12 mouse cellular contexts compared by ENCODE assay signal in genomic region chr5:136603176-136603964, GRCm38 (mm10). TPM values are rescaled to one million over a fixed set of nuclear protein-coding genes. Genes with fewer than 3 reads are reported as not detected.
DNase-seq lines count a peak whose midpoint lies in the region; ATAC-seq and TF ChIP-seq lines count a peak whose summit lies in the region.
"Had no signal": no experiment of that assay in that cellular context is flagged by ENCODE, and none has a peak within 500 bp of the region (broad histone marks: within the 10 kb centered on the region; RNA-seq: fewer than 3 reads in every experiment).

No protein-coding gene starts in this region.

- no peak overlapping the region for H3K27ac ChIP-seq in forebrain, embryonic 13.5 days
- no peak overlapping the region for H3K27ac ChIP-seq in forebrain, embryonic 10.5 days
- H3K27ac ChIP-seq in heart, adult 2 months = no peak overlapping the region
- H3K27ac ChIP-seq: lung, embryonic 15.5 days; midbrain, embryonic 15.5 days; stomach, embryonic 15.5 days had no signal

- TF ChIP-seq CTCF in heart, adult 2 months (IDR thresholded peaks at IDR 0.05) = no peak

- H3K27me3 ChIP-seq in forebrain, embryonic 13.5 days = no peaks in the 10 kb centered on the region
- H3K27me3 ChIP-seq in forebrain, embryonic 10.5 days (ENCODE audit: poor library complexity, severe bottlenecking) = no peaks in the 10 kb centered on the region
- no peaks in the 10 kb centered on the region for H3K27me3 ChIP-seq in heart, adult 2 months (ENCODE audit: control insufficient read depth, insufficient read depth, low read length)
- H3K27me3 ChIP-seq: lung, embryonic 15.5 days; midbrain, embryonic 15.5 days; stomach, embryonic 15.5 days had no signal

- H3K9ac ChIP-seq in forebrain, embryonic 13.5 days = no peak overlapping the region
- no peak overlapping the region for H3K9ac ChIP-seq in heart, adult 2 months (ENCODE audit: low read depth, low read length)
- H3K9ac ChIP-seq: lung, embryonic 15.5 days; midbrain, embryonic 15.5 days; stomach, embryonic 15.5 days had no signal

- H3K4me2 ChIP-seq in forebrain, embryonic 13.5 days = no peak overlapping the region
- H3K4me2 ChIP-seq: lung, embryonic 15.5 days; midbrain, embryonic 15.5 days; stomach, embryonic 15.5 days had no signal

- TF ChIP-seq EP300 in heart, adult 2 months (IDR thresholded peaks at IDR 0.05; ENCODE audit: insufficient read depth, low read depth, low read length) = no peak

- intact Hi-C loops in heart, adult 2 months (cut with DNase I) = no loop called here

- DNase-seq in forebrain, embryonic 10.5 days (ENCODE audit: extremely low spot score, low spot score) = no peak
- DNase-seq in cerebellum, postnatal 14 days = peak; percentile 30 to 35
- DNase-seq in layer of hippocampus, postnatal 10 days (ENCODE audit: low spot score in 2 of 2) = peak; percentile 29 to 38
- DNase-seq in right cerebral cortex, postnatal 36 days (ENCODE audit: low spot score in 2 of 2) = peak; percentile 24 to 43
- DNase-seq in retina, postnatal 1 day = no peak
- no peak for DNase-seq in heart, adult 2 months
- DNase-seq in adrenal gland, postnatal 4 days (ENCODE audit: low spot score in 2 of 2) = no peak

- H3K4me3 ChIP-seq in forebrain, embryonic 13.5 days = no peak overlapping the region
- no peak overlapping the region for H3K4me3 ChIP-seq in forebrain, embryonic 10.5 days
- no peak overlapping the region for H3K4me3 ChIP-seq in heart, adult 2 months
- H3K4me3 ChIP-seq: lung, embryonic 15.5 days; midbrain, embryonic 15.5 days; stomach, embryonic 15.5 days had no signal

- no peaks in the 10 kb centered on the region for H3K36me3 ChIP-seq in forebrain, embryonic 13.5 days (ENCODE audit: poor library complexity, severe bottlenecking)
- no peaks in the 10 kb centered on the region for H3K36me3 ChIP-seq in forebrain, embryonic 10.5 days (replicated peaks)
- H3K36me3 ChIP-seq in heart, adult 2 months (ENCODE audit: control insufficient read depth, insufficient read depth, low read length) = no peaks in the 10 kb centered on the region
- H3K36me3 ChIP-seq: lung, embryonic 15.5 days; midbrain, embryonic 15.5 days; stomach, embryonic 15.5 days had no signal

- no peaks in the 10 kb centered on the region for H3K9me3 ChIP-seq in forebrain, embryonic 13.5 days (replicated peaks)
- H3K9me3 ChIP-seq in forebrain, embryonic 10.5 days = no peaks in the 10 kb centered on the region
- H3K9me3 ChIP-seq: lung, embryonic 15.5 days; midbrain, embryonic 15.5 days; stomach, embryonic 15.5 days had no signal

- no peaks in the 10 kb centered on the region for H3K79me2 ChIP-seq in heart, adult 2 months (replicated peaks; ENCODE audit: control insufficient read depth, insufficient read depth, low read length)

- 60% methylated on average over 13 of the region's 13 CpGs for whole genome bisulfite sequencing in forebrain, embryonic 13.5 days
- 85% methylated on average over 13 of the region's 13 CpGs for whole genome bisulfite sequencing in forebrain, embryonic 10.5 days
- WGBS in heart, adult 2 months = 83% methylated on average over 13 of the region's 13 CpGs

- no peak for TF ChIP-seq POLR2A in heart, adult 2 months (IDR thresholded peaks at IDR 0.05; ENCODE audit: insufficient read depth, low read depth, low read length)

- peak; percentile 55; the same call in 1 of the 2 replicates for ATAC-seq in forebrain, embryonic 13.5 days
- ATAC-seq: intestine, postnatal 0 days; midbrain, embryonic 15.5 days had no signal

- H3K4me1 ChIP-seq in forebrain, embryonic 13.5 days = no peaks in the 10 kb centered on the region
- no peaks in the 10 kb centered on the region for H3K4me1 ChIP-seq in forebrain, embryonic 10.5 days
- no peaks in the 10 kb centered on the region for H3K4me1 ChIP-seq in heart, adult 2 months (ENCODE audit: control insufficient read depth, insufficient read depth, low read length)
- H3K4me1 ChIP-seq: midbrain, embryonic 15.5 days; stomach, embryonic 15.5 days had no signal

RNA-seq across cellular contexts. Expression of gene Cux1, which starts 36.1 kb away (rescaled TPM):
- 139 and 143 TPM in 2 replicates for polyA plus RNA-seq in forebrain, embryonic 13.5 days (2015; fragmentation: Nextera tagmentation; extraction: Ambion mirVana)
- 106 and 107 TPM in 2 replicates for polyA plus RNA-seq in forebrain, embryonic 10.5 days (2016; fragmentation: Nextera tagmentation; extraction: Ambion mirVana)
- total RNA-seq in layer of hippocampus, postnatal 10 days (2021) = 10 to 100 TPM; 53.3 to 56.6 TPM
- 100 to 1,000 TPM in 1 of 2 experiments, 10 to 100 TPM in 1; 85.8 to 101 TPM for total RNA-seq in heart, adult 2 months (2021)
- 46.8 and 65.3 TPM in 2 replicates for polyA plus RNA-seq in heart, adult 2 months (2012; rRNA removed)
- total RNA-seq in adrenal gland, postnatal 4 days (2021) = 100 to 1,000 TPM; 109 to 111 TPM

Comparison
In these comparisons a context has a peak if more than half of its experiments do, and no peak if none do; other contexts are left out.
1. DNase-seq: peak in cerebellum, postnatal 14 days (2 of 2), layer of hippocampus, postnatal 10 days (2 of 2) and right cerebral cortex, postnatal 36 days (2 of 2); none in forebrain, embryonic 10.5 days (single experiment), retina, postnatal 1 day (single experiment), heart, adult 2 months (0 of 2) and adrenal gland, postnatal 4 days (0 of 2).